Mouse (Mus musculus): Measurements from ENCODE around the gene March6.

- TF ChIP-seq CTCF (IDR thresholded peaks at IDR 0.05; ENCODE audit: low read depth) (no peak), EP300 (optimal IDR thresholded peaks at IDR 0.05) (no peak)
Observed at GRCm38 (mm10) chr15:31563577-31564546, 33.0 kb upstream of the March6 start.
